Mouse (Mus musculus) intestine, embryonic 14.5 days (tissue): Measurements from ENCODE around the gene Gm45618. TPM values are rescaled to one million over a fixed set of nuclear protein-coding genes. Genes with fewer than 3 reads are reported as not detected.
"Not testable (repeated sequence)": the region's sequence is repeated elsewhere in the genome, so short reads cannot be mapped to it uniquely, and the experiment has no call there.

Experiments used
- ATAC-seq: fragments of 200-750 bp; cut with Nextera tagmentation; replicated peaks from 2 replicates; pipeline ENCODE4 v1.8.0; 2017; ENCODE audit warnings: low read depth, moderate number of reproducible peaks, moderate TSS enrichment, moderate library complexity; ENCODE audit not compliant: low FRiP score, low TSS enrichment
- DNase-seq: peaks from one replicate; pipeline ENCODE4 v3.0.0-alpha.2; 2018; ENCODE audit warnings: low spot score
- H3K27ac ChIP-seq: fragments of 300-500 bp; sonication (generic); 2 replicates; pipeline ENCODE4 v1.5.1; 2014; ENCODE audit warnings: low read depth, mild to moderate bottlenecking, control low read depth
- H3K27me3 ChIP-seq: fragments of 300-500 bp; sonication (generic); replicated peaks from 2 replicates; pipeline ENCODE4 v1.6.1; 2014; ENCODE audit warnings: low read length, control low read depth; ENCODE audit not compliant: control insufficient read depth, insufficient read depth
- H3K36me3 ChIP-seq: fragments of 300-500 bp; sonication (generic); 2 replicates; pipeline ENCODE4 v1.6.1; 2014; ENCODE audit warnings: low read length, control low read depth; ENCODE audit not compliant: control insufficient read depth, insufficient read depth
- H3K4me1 ChIP-seq: fragments of 300-500 bp; sonication (generic); replicated peaks from 2 replicates; pipeline ENCODE4 v1.6.1; 2014; ENCODE audit warnings: low read length, control low read depth, mixed read lengths; ENCODE audit not compliant: control insufficient read depth, insufficient read depth
- H3K4me2 ChIP-seq: fragments of 300-500 bp; sonication (generic); 2 replicates; pipeline ENCODE4 v1.6.1; 2014; ENCODE audit warnings: low read length
- H3K4me3 ChIP-seq: fragments of 300-500 bp; sonication (generic); 2 replicates; pipeline ENCODE4 v1.5.1; 2014; ENCODE audit warnings: low read depth, low read length, control low read depth, mixed read lengths
- H3K9ac ChIP-seq: fragments of 300-500 bp; sonication (generic); 2 replicates; pipeline ENCODE4 v1.6.1; 2014; ENCODE audit warnings: mild to moderate bottlenecking, low read length
- H3K9me3 ChIP-seq: fragments of 300-500 bp; sonication (generic); 2 replicates; pipeline ENCODE4 v1.6.1; 2016; ENCODE audit warnings: low read length, control low read depth; ENCODE audit not compliant: control insufficient read depth
- WGBS: fragments of 180-500 bp; shearing (Covaris S2); extraction: QIAGEN DNeasy Blood & Tissue Kit; methylation state at CpG from one replicate; pipeline ENCODE4 v1.1.7; 2014; 5-methylcytosine and 5-hydroxymethylcytosine counted together
- polyA plus RNA-seq: library from polyadenylated mRNA; unstranded; fragments of >200 nt; fragmentation: Nextera tagmentation; extraction: Ambion mirVana; gene quantifications from 2 replicates; pipeline ENCODE4 v1.2.1, GENCODE M21; 2014

Gm45618 gene
- polyA plus RNA-seq, 1 experiment from 2014 or later, result not detected

- ATAC-seq, result no peak
Observed at GRCm38 (mm10) chr7:142145413-142145940, 24.9 kb upstream of the Gm45618 start.

DNA sequence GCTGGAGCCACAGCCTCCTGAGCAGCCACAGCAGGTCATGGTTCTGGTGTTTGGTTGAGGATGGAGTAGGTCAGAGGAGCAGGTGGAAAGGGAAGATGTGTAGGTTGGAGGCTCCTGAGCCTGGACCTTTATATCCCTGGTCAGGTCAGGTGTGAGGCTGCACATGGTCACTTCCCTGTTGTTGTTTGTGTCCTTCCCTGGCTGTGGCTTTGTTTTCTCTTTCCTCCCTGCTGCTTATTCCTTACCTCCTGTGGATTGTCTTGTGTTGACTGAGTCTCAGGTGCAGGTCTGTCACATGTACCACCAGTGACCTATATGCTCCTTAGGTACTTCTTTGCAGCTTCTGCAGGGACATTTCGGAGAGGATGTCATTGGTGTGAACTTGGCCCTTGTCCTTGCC is 24.0 kb upstream of the Gm45618 start, which contains the start of gene Gm45337:
Gene Gm45337 (minus strand): TSS at position 101 of the 400 bp plus-strand sequence.
- 73% methylated on average over 1 of the region's 1 CpGs for WGBS
- no peak for ATAC-seq

More at GRCm38 (mm10) chr7:142145413-142145940, 24.9 kb upstream of the Gm45618 start:
- Histone ChIP-seq H3K36me3 (no peaks in the 10 kb centered on the region), H3K9me3 (no peaks in the 10 kb centered on the region), H3K4me2 (no peak overlapping the region), H3K27ac (no peak overlapping the region), H3K4me3 (no peak overlapping the region), H3K9ac (no peak overlapping the region), H3K27me3 (no peaks in the 10 kb centered on the region), H3K4me1 (no peaks in the 10 kb centered on the region)
- DNase-seq, result no peak
- 41% methylated on average over 4 of the region's 4 CpGs for WGBS

DNA sequence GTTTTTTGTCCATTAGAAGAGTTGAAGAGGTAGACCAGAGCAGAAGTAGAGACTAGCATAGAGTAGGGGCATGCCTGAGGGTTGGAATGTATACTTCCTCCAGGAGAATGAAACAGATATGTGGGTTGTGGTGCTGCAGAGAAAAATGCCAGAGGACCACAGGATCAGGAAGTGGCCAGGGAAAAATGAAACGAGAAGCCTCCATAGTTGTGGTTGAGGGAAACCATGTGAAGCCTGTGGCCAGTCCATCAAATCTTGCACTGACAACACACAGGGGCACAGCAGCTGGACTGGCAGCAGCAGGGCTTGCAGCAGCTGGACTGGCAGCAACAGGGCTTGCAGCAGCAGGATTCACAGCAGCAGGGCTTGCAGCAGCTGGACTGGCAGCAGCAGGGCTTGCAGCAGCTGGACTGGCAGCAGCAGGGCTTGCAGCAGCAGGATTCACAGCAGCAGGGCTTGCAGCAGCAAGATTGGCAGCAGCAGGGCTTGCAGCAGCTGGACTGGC is 23.0 kb upstream of the Gm45618 start:
- H3K4me1 ChIP-seq, H3K9me3 ChIP-seq, H3K4me3 ChIP-seq, H3K4me2 ChIP-seq, H3K27ac ChIP-seq, H3K27me3 ChIP-seq, H3K36me3 ChIP-seq, DNase-seq, H3K9ac ChIP-seq, ATAC-seq: not testable (repeated sequence)
- 40% methylated on average over 1 of the region's 1 CpGs for WGBS

More for the DNA sequence above, 24.0 kb upstream of the Gm45618 start, which contains the start of gene Gm45337:
- H3K27ac ChIP-seq, result no peak within 1 kb of the TSS
- H3K4me1 ChIP-seq, result no peaks in the 10 kb centered on the region
- no peak for DNase-seq
- no peak within 1 kb of the TSS for H3K4me2 ChIP-seq
- no peak within 1 kb of the TSS for H3K4me3 ChIP-seq
- no peaks in the 10 kb centered on the region for H3K9me3 ChIP-seq
- no peaks in the 10 kb centered on the region for H3K36me3 ChIP-seq
- H3K9ac ChIP-seq, result no peak within 1 kb of the TSS
- no peaks in the 10 kb centered on the region for H3K27me3 ChIP-seq

DNA sequence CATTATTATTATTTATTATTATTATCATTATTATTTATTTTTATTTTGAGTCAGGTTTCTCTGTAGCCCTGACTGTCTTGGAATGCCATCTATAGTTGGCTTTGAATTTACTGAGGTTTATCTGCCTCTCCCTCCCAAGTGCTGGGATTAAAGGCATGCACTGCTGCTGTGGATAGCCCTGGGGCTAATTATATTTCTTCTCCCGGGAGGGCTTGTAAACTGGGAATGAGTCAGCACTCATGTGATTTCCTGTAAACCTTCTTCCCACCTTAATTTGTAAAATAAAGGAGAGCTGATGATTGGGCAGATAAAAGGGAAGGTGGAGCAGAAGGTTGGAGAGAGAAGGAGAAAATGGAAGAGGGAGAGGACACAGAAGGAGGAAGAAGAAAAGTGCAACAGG is 20.2 kb upstream of the Gm45618 start:
- Histone ChIP-seq H3K4me2 (no peak overlapping the region), H3K4me1 (no peaks in the 10 kb centered on the region), H3K9me3 (no peaks in the 10 kb centered on the region), H3K9ac (no peak overlapping the region), H3K36me3 (no peaks in the 10 kb centered on the region), H3K27me3 (no peaks in the 10 kb centered on the region), H3K4me3 (no peak overlapping the region), H3K27ac (no peak overlapping the region)
- ATAC-seq (no peak), DNase-seq (no peak)
- 17% methylated on average over 1 of the region's 1 CpGs for WGBS

DNA sequence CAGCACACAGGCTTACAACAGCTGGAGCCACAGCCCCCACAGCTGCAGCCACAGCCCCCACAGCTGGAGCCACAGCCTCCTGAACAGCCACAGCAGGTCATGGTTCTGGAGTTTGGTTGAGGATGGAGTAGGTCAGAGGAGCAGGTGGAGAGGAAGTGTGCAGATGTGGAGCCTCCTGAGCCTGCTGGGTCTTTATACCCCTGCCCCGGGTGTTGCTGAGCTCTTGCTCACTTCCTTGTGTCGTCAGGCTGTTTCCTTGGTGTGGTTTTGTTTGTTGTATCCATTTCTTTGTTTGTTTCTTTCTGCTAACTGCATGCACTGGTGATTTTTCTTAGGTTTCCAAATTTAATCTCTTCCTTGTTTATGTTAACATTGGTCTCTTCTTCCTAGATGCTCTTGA is 15.4 kb upstream of the Gm45618 start, which contains the start of gene Gm39115:
Gene Gm39115 (minus strand): TSS at position 101 of the 400 bp plus-strand sequence.
- 53% methylated on average over 2 of the region's 2 CpGs for WGBS
- not testable (repeated sequence) for DNase-seq, ATAC-seq, H3K4me3 ChIP-seq, H3K4me1 ChIP-seq, H3K9ac ChIP-seq, H3K27me3 ChIP-seq, H3K27ac ChIP-seq, H3K36me3 ChIP-seq, H3K9me3 ChIP-seq, H3K4me2 ChIP-seq

- Histone ChIP-seq H3K27ac (no peak overlapping the region), H3K9me3 (no peaks in the 10 kb centered on the region), H3K9ac (no peak overlapping the region), H3K4me3 (no peak overlapping the region), H3K36me3 (no peaks in the 10 kb centered on the region), H3K27me3 (no peaks in the 10 kb centered on the region), H3K4me1 (no peaks in the 10 kb centered on the region), H3K4me2 (no peak overlapping the region)
- 52% methylated on average over 4 of the region's 4 CpGs for WGBS
- ATAC-seq (no peak), DNase-seq (no peak)
Observed at GRCm38 (mm10) chr7:142134206-142134995, 13.9 kb upstream of the Gm45618 start.

DNA sequence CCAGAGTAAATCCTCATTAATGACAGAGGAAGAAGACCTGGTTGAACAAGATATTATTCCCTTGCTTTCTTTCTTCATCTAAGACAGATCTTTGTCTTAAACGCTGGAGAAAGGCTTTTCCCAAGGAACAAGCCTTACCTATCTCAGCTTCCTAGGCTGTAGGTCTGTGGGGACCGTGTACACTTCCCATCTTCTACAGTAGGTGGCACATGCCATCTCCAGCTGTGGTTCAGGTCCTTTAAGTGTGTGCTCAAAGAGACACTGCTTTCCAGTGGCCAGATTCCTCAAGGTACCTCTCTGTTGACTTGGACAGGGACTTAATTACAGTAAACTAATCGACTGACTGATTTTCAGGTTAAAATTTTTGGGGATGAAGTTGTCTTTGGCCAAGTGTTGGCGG is 8.3 kb upstream of the Gm45618 start:
- no peak overlapping the region for H3K27ac ChIP-seq
- no peak overlapping the region for H3K9ac ChIP-seq
- WGBS, result 69% methylated on average over 4 of the region's 4 CpGs
- H3K36me3 ChIP-seq, result no peaks in the 10 kb centered on the region
- no peaks in the 10 kb centered on the region for H3K9me3 ChIP-seq
- DNase-seq (no peak), ATAC-seq (no peak)
- no peak overlapping the region for H3K4me3 ChIP-seq
- H3K4me1 ChIP-seq, result no peaks in the 10 kb centered on the region
- H3K4me2 ChIP-seq, result no peak overlapping the region
- no peaks in the 10 kb centered on the region for H3K27me3 ChIP-seq

- 18% methylated on average over 5 of the region's 5 CpGs for WGBS
- DNase-seq, result no peak
Observed at GRCm38 (mm10) chr7:142119632-142120031, 897 bp downstream of the Gm45618 start.

More at GRCm38 (mm10) chr7:142119632-142120031, 897 bp downstream of the Gm45618 start:
- Histone ChIP-seq H3K4me1 (no peaks in the 10 kb centered on the region), H3K27ac (no peak overlapping the region), H3K4me3 (no peak overlapping the region), H3K36me3 (no peaks in the 10 kb centered on the region), H3K4me2 (no peak overlapping the region), H3K9ac (no peak overlapping the region), H3K9me3 (no peaks in the 10 kb centered on the region), H3K27me3 (no peaks in the 10 kb centered on the region)
- no peak for ATAC-seq
